Mouse (Mus musculus) liver, postnatal 0 days (tissue): ENCODE data around the gene Cdkl5.

ENCODE experiments used
- CTCF ChIP-seq: sonication (generic); IDR thresholded peaks from 2 replicates; pipeline ENCODE4 v1.5.1; 2016; ENCODE audit warnings: antibody characterized with exemption, low read depth
- EP300 ChIP-seq: IDR thresholded peaks from 2 replicates; pipeline ENCODE4 v1.6.1; 2016; ENCODE audit warnings: antibody characterized with exemption, low read depth, mild to moderate bottlenecking

GRCm38 (mm10) chrX:160745399-160745798 lies 249.1 kb downstream of the Cdkl5 start:
- TF ChIP-seq EP300 = no peak
- no peak for TF ChIP-seq CTCF
